8 mouse cellular contexts compared by ENCODE assay signal in the genomic region with DNA sequence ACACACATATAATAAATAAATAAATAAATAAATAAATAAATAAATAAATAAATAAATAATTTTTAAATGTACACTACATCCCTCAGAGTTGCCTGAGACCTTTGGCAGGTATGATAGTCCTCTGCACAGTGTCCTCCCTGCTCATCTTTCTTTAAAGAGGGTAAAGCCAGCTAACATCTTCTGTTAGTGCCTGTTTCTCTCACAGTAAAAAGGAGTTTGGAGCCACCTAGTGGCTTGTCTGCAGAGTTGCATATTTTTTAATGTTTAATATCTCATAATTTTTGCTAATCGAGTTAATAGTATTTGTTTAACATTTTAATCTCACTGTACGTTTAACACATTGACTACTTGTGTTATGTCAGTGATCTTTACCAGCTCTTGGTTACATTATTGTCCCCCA.
DNase-seq lines count a peak whose midpoint lies in the region; ATAC-seq and TF ChIP-seq lines count a peak whose summit lies in the region.

No protein-coding gene starts in this region.

- no peak overlapping the region for H3K4me3 ChIP-seq in gastrocnemius, adult 2 months
- H3K4me3 ChIP-seq in lung, adult 2 months (replicated peaks; ENCODE audit: extremely low read depth, low read depth, low read length) = no peak overlapping the region

- 0 out of 2 replicates have a peak, but pooled peaks have one; percentile 54 for ATAC-seq in megakaryocyte, adult 5-6 weeks (ENCODE audit: poor library complexity, severe bottlenecking)

- H3K4me1 ChIP-seq in lung, adult 2 months (ENCODE audit: control insufficient read depth, insufficient read depth, low read length) = no peaks in the 10 kb centered on the region

- TF ChIP-seq CTCF in gastrocnemius, adult 2 months (IDR thresholded peaks at IDR 0.05) = peak; percentile 77
- TF ChIP-seq CTCF in lung, adult 2 months (IDR thresholded peaks at IDR 0.05; ENCODE audit: insufficient read depth, low read length) = no peak

- TF ChIP-seq POLR2A in lung, adult 2 months (IDR thresholded peaks at IDR 0.05; ENCODE audit: borderline replicate concordance, extremely low read depth, low read depth, low read length) = no peak

- no peak for DNase-seq in gastrocnemius, adult 2 months
- no peak for DNase-seq in gastrocnemius, postnatal 4 days (ENCODE audit: low spot score in 2 of 2)
- DNase-seq in A20 (ENCODE audit: low read depth, low spot score) = peak; percentile 33
- peak; percentile 64 for DNase-seq in embryo, embryonic 10.5 days (ENCODE audit: low spot score)
- DNase-seq in T-cell, adult 2 months (ENCODE audit: low spot score) = no peak
- DNase-seq in right cerebral cortex, postnatal 25 days = no peak
- DNase-seq in lung, adult 2 months = no peak

- no peak overlapping the region for H3K27ac ChIP-seq in gastrocnemius, adult 2 months

- 5% methylated on average over 2 of the region's 2 CpGs for WGBS in lung, adult 2 months

- intact Hi-C loops in gastrocnemius, adult 2 months (cut with DNase I) = no loop called here

Comparison
In these comparisons a context has a peak if more than half of its experiments do, and no peak if none do; other contexts are left out.
1. DNase-seq: peak in A20 (single experiment) and embryo, embryonic 10.5 days (single experiment); none in gastrocnemius, adult 2 months (single experiment), gastrocnemius, postnatal 4 days (0 of 2), T-cell, adult 2 months (single experiment), right cerebral cortex, postnatal 25 days (single experiment) and lung, adult 2 months (single experiment).